Comparison of ENCODE assay signal across 9 mouse cellular contexts in the genomic region with DNA sequence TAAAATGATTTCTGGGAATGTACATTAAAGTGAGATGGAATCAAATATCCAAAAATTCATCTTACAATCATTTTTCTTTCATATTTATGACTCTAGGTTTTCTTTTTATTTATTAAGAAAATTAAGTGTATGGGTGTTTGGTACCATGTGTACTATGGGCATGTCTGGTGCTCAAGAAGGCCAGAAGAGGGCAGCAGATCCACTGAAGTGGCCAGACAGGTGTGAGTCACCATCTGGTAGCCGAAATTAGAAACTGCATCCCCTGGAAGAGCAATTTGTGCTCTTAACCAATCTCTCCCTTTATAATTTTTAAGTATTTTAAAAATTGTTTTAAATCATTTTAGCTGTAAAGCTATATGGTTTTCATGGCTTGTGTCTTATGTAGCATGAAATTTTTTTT. TPM values are rescaled to one million over a fixed set of nuclear protein-coding genes. Genes with fewer than 3 reads are reported as not detected.
DNase-seq lines count a peak whose midpoint lies in the region; ATAC-seq and TF ChIP-seq lines count a peak whose summit lies in the region.
"Had no signal": no experiment of that assay in that cellular context is flagged by ENCODE, and none has a peak within 500 bp of the region (broad histone marks: within the 10 kb centered on the region; RNA-seq: fewer than 3 reads in every experiment).

No protein-coding gene starts in this region.

- WGBS in bone marrow, adult 2 months: 10% methylated on average over 1 of the region's 1 CpGs
- 35% methylated on average over 1 of the region's 1 CpGs for WGBS in kidney, embryonic 14.5 days
- 26% methylated on average over 1 of the region's 1 CpGs for WGBS in forebrain, embryonic 15.5 days

- no peaks in the 10 kb centered on the region for H3K36me3 ChIP-seq in kidney, embryonic 14.5 days (ENCODE audit: control insufficient read depth, insufficient read depth, low read length)
- no peaks in the 10 kb centered on the region for H3K36me3 ChIP-seq in forebrain, embryonic 15.5 days
- H3K36me3 ChIP-seq: limb, embryonic 13.5 days had no signal

- TF ChIP-seq CTCF in bone marrow, adult 2 months (IDR thresholded peaks at IDR 0.05; ENCODE audit: control insufficient read depth, insufficient read depth, low read length): peak; percentile 50

- H3K9ac ChIP-seq in kidney, embryonic 14.5 days (ENCODE audit: low read depth, low read length): no peak overlapping the region
- H3K9ac ChIP-seq in forebrain, embryonic 15.5 days (replicated peaks): no peak overlapping the region
- H3K9ac ChIP-seq: limb, embryonic 13.5 days had no signal

- DNase-seq in frontal cortex, adult 2 months (ENCODE audit: extremely low spot score in 1 of 2, low spot score in 1 of 2): peak; percentile 5 to 57
- no peak for DNase-seq in frontal cortex, postnatal 14 days (ENCODE audit: low spot score in 2 of 2)
- DNase-seq in right cerebral cortex, adult 18-20 months: peak; percentile 11
- DNase-seq in right cerebral cortex, postnatal 14 days: no peak

- no peak for TF ChIP-seq POLR2A in bone marrow, adult 2 months (IDR thresholded peaks at IDR 0.05; ENCODE audit: borderline replicate concordance, control insufficient read depth, low read depth, low read length)

- no peak overlapping the region for H3K4me2 ChIP-seq in kidney, embryonic 14.5 days (replicated peaks; ENCODE audit: low read depth, low read length)
- no peak overlapping the region for H3K4me2 ChIP-seq in forebrain, embryonic 15.5 days (replicated peaks)
- H3K4me2 ChIP-seq: limb, embryonic 13.5 days had no signal

- ATAC-seq in kidney, embryonic 14.5 days (ENCODE audit: low FRiP score, low TSS enrichment): peak; percentile 60; the same call in 1 of the 2 replicates
- ATAC-seq in neutrophil, adult 5-6 weeks (ENCODE audit: extremely low read depth, insufficient number of reproducible peaks, low FRiP score, poor library complexity, severe bottlenecking): peak; percentile 53; the same call in 1 of the 2 replicates
- ATAC-seq in forebrain, embryonic 15.5 days (replicated peaks): no peak

- no peak overlapping the region for H3K27ac ChIP-seq in bone marrow, adult 2 months (ENCODE audit: control insufficient read depth, insufficient read depth, low read depth, low read length, poor library complexity)
- no peak overlapping the region for H3K27ac ChIP-seq in kidney, embryonic 14.5 days (ENCODE audit: low read depth, low read length)
- H3K27ac ChIP-seq in forebrain, embryonic 15.5 days (replicated peaks): no peak overlapping the region
- H3K27ac ChIP-seq: limb, embryonic 13.5 days had no signal

- no peaks in the 10 kb centered on the region for H3K4me1 ChIP-seq in bone marrow, adult 2 months (ENCODE audit: control insufficient read depth, insufficient read depth, low read length)
- H3K4me1 ChIP-seq in kidney, embryonic 14.5 days (ENCODE audit: control insufficient read depth, insufficient read depth, low read length): no peaks in the 10 kb centered on the region
- H3K4me1 ChIP-seq in forebrain, embryonic 15.5 days: no peaks in the 10 kb centered on the region
- H3K4me1 ChIP-seq: limb, embryonic 13.5 days had no signal

- H3K4me3 ChIP-seq in bone marrow, adult 2 months (replicated peaks; ENCODE audit: control insufficient read depth, low read depth, low read length): no peak overlapping the region
- no peak overlapping the region for H3K4me3 ChIP-seq in kidney, embryonic 14.5 days (ENCODE audit: low read length)
- no peak overlapping the region for H3K4me3 ChIP-seq in forebrain, embryonic 15.5 days
- H3K4me3 ChIP-seq: limb, embryonic 13.5 days had no signal

- H3K27me3 ChIP-seq in kidney, embryonic 14.5 days (ENCODE audit: control insufficient read depth, insufficient read depth, low read length): no peaks in the 10 kb centered on the region
- no peaks in the 10 kb centered on the region for H3K27me3 ChIP-seq in forebrain, embryonic 15.5 days
- H3K27me3 ChIP-seq: limb, embryonic 13.5 days had no signal

- H3K9me3 ChIP-seq in kidney, embryonic 14.5 days (ENCODE audit: control insufficient read depth, low read length): no peaks in the 10 kb centered on the region
- no peaks in the 10 kb centered on the region for H3K9me3 ChIP-seq in forebrain, embryonic 15.5 days
- H3K9me3 ChIP-seq: limb, embryonic 13.5 days had no signal

RNA-seq across cellular contexts. Expression of a gene that starts 54.7 kb away (rescaled TPM):
- 10.5 and 10.9 TPM in 2 replicates for polyA plus RNA-seq in frontal cortex, adult 2 months (2012; rRNA removed)
- 2.2 and 2.7 TPM in 2 replicates for polyA plus RNA-seq in bone marrow, adult 2 months (2011; ENCODE audit: insufficient read depth, insufficient read length, low replicate concordance, missing spikeins)
- 12.6 and 16.7 TPM in 2 replicates for polyA plus RNA-seq in kidney, embryonic 14.5 days (2014; fragmentation: Nextera tagmentation; extraction: Ambion mirVana)
- total RNA-seq in neutrophil, adult 5-6 weeks (2017): 22.0 and 22.6 TPM in 2 replicates
- polyA plus RNA-seq in forebrain, embryonic 15.5 days (2015; fragmentation: Nextera tagmentation; extraction: Ambion mirVana): 36.0 and 36.2 TPM in 2 replicates

Comparison
In these comparisons a context has a peak if more than half of its experiments do, and no peak if none do; other contexts are left out.
1. DNase-seq: peak in frontal cortex, adult 2 months (2 of 2) and right cerebral cortex, adult 18-20 months (single experiment); none in frontal cortex, postnatal 14 days (0 of 2) and right cerebral cortex, postnatal 14 days (single experiment).